Mouse (Mus musculus) MEL (cell line): ENCODE measurements around the gene Dag1. TPM values are rescaled to one million over a fixed set of nuclear protein-coding genes. Genes with fewer than 3 reads are reported as not detected.

Source experiments
- DNase-seq: peaks from one replicate; pipeline ENCODE4 v3.0.0; 2011; ENCODE audit warnings: low read depth, low spot score
- H3K27ac ChIP-seq: 2 replicates; pipeline ENCODE4 v1.5.1; 2012; ENCODE audit warnings: low read depth, mild to moderate bottlenecking, control low read depth, low read length, moderate library complexity; ENCODE audit not compliant: control insufficient read depth
- H3K27me3 ChIP-seq, 2 experiments: fragments of 150-350 bp in 1 of 2; sonication (generic) in 1 of 2; 2 replicates each; pipeline ENCODE4 v1.6.1; 2012; ENCODE audit warnings: low read length in 2 of 2, mild to moderate bottlenecking in 2 of 2, improper control_type of control experiment in 1 of 2, moderate library complexity in 1 of 2; ENCODE audit not compliant: insufficient read depth in 2 of 2, control insufficient read depth in 1 of 2
- H3K36me3 ChIP-seq, 2 experiments: 2 replicates each; pipeline ENCODE4 v1.6.1; 2012 to 2014; ENCODE audit warnings: low read length in 2 of 2, improper control_type of control experiment in 1 of 2, inconsistent platforms in 1 of 2, mild to moderate bottlenecking in 1 of 2; ENCODE audit not compliant: insufficient read depth in 2 of 2, control insufficient read depth in 1 of 2
- H3K4me1 ChIP-seq, 2 experiments: fragments of 150-350 bp in 1 of 2; sonication (generic) in 1 of 2; 2 replicates each; pipeline ENCODE4 v1.6.1; 2012; ENCODE audit warnings: low read length in 2 of 2, improper control_type of control experiment in 1 of 2, mild to moderate bottlenecking in 1 of 2; ENCODE audit not compliant: insufficient read depth in 2 of 2, control insufficient read depth in 1 of 2
- H3K4me3 ChIP-seq, 2 experiments: fragments of 150-350 bp in 1 of 2; sonication (generic) in 1 of 2; 2 replicates each; pipeline ENCODE4 v1.5.1; 2012; ENCODE audit warnings: low read depth in 2 of 2, low read length in 2 of 2, mild to moderate bottlenecking in 2 of 2, moderate library complexity in 2 of 2, control low read depth in 1 of 2, improper control_type of control experiment in 1 of 2; ENCODE audit not compliant: control insufficient read depth in 1 of 2, insufficient read depth in 1 of 2
- H3K79me2 ChIP-seq: 2 replicates; pipeline ENCODE4 v1.6.1; 2012; ENCODE audit warnings: mild to moderate bottlenecking, low read length, moderate library complexity; ENCODE audit not compliant: control insufficient read depth, poor library complexity, insufficient read depth
- H3K9ac ChIP-seq: 2 replicates; pipeline ENCODE4 v1.6.1; 2012; ENCODE audit warnings: low read depth, mild to moderate bottlenecking, control low read depth, low read length, moderate library complexity; ENCODE audit not compliant: control insufficient read depth, poor library complexity, severe bottlenecking
- H3K9me3 ChIP-seq: fragments of 150-350 bp; sonication (generic); replicated peaks from 2 replicates; pipeline ENCODE4 v1.6.1; 2012; ENCODE audit warnings: mild to moderate bottlenecking, low read length, improper control_type of control experiment, moderate library complexity; ENCODE audit not compliant: insufficient read depth
- BHLHE40 ChIP-seq: IDR thresholded peaks from 2 replicates; pipeline ENCODE4 v1.6.1; 2012; ENCODE audit warnings: low read depth, mild to moderate bottlenecking, inconsistent platforms, low read length, improper control_type of control experiment, borderline replicate concordance
- CHD1 ChIP-seq: IDR thresholded peaks from 2 replicates; pipeline ENCODE4 v1.6.1; 2012; ENCODE audit warnings: low read depth, mild to moderate bottlenecking, inconsistent platforms, low read length, improper control_type of control experiment
- CHD2 ChIP-seq: IDR thresholded peaks from 2 replicates; pipeline ENCODE4 v1.6.1; 2011; ENCODE audit warnings: low read length, improper control_type of control experiment
- E2F4 ChIP-seq: IDR thresholded peaks from 2 replicates; pipeline ENCODE4 v1.6.1; 2011; ENCODE audit warnings: low read depth, low read length, improper control_type of control experiment, borderline replicate concordance
- ELF1 ChIP-seq: IDR thresholded peaks from 2 replicates; pipeline ENCODE4 v1.6.1; 2014; ENCODE audit warnings: low read depth, mild to moderate bottlenecking, inconsistent platforms, low read length, improper control_type of control experiment, moderate library complexity
- EP300 ChIP-seq, 2 experiments: IDR thresholded peaks; 2 replicates each; pipeline ENCODE4 v1.6.1; 2011; ENCODE audit warnings: improper control_type of control experiment in 2 of 2, low read length in 2 of 2, low read depth in 1 of 2, mild to moderate bottlenecking in 1 of 2
- ETS1 ChIP-seq: IDR thresholded peaks from 2 replicates; pipeline ENCODE4 v1.6.1; 2012; ENCODE audit warnings: low read depth, mild to moderate bottlenecking, inconsistent platforms, low read length, improper control_type of control experiment, moderate library complexity
- GABPA ChIP-seq: IDR thresholded peaks from 2 replicates; pipeline ENCODE4 v1.6.1; 2012; ENCODE audit warnings: low read depth, mild to moderate bottlenecking, inconsistent platforms, low read length, improper control_type of control experiment, moderate library complexity
- GATA1 ChIP-seq: IDR thresholded peaks from 2 replicates; pipeline ENCODE4 v1.6.1; 2011; ENCODE audit warnings: low read depth, low read length, improper control_type of control experiment
- KAT2A ChIP-seq: conservative IDR thresholded peaks from 2 replicates; pipeline ENCODE4 v1.6.1; 2012; ENCODE audit warnings: low read depth, low read length, improper control_type of control experiment, inconsistent platforms
- MAFK ChIP-seq: IDR thresholded peaks from 2 replicates; pipeline ENCODE4 v1.6.1; 2011; ENCODE audit warnings: low read depth, mild to moderate bottlenecking, low read length, improper control_type of control experiment, borderline replicate concordance
- MAX ChIP-seq: IDR thresholded peaks from 2 replicates; pipeline ENCODE4 v1.6.1; 2011; ENCODE audit warnings: low read length, improper control_type of control experiment
- MEF2A ChIP-seq: IDR thresholded peaks from 2 replicates; pipeline ENCODE4 v1.6.1; 2014; ENCODE audit warnings: low read depth, mild to moderate bottlenecking, inconsistent platforms, low read length, improper control_type of control experiment; ENCODE audit not compliant: poor library complexity, insufficient replicate concordance, severe bottlenecking; ENCODE audit errors: extremely low read depth
- MXI1 ChIP-seq: IDR thresholded peaks from 2 replicates; pipeline ENCODE4 v1.6.1; 2011; ENCODE audit warnings: mild to moderate bottlenecking, low read depth, low read length, improper control_type of control experiment
- MYB ChIP-seq: IDR thresholded peaks from 2 replicates; pipeline ENCODE4 v1.6.1; 2011; ENCODE audit warnings: mild to moderate bottlenecking, low read depth, low read length, improper control_type of control experiment
- MYC ChIP-seq: IDR thresholded peaks from 2 replicates; pipeline ENCODE4 v1.6.1; 2011; ENCODE audit warnings: low read depth, mild to moderate bottlenecking, low read length, improper control_type of control experiment, moderate library complexity
- NELFE ChIP-seq: IDR thresholded peaks from 2 replicates; pipeline ENCODE4 v1.6.1; 2011; ENCODE audit warnings: low read depth, low read length, improper control_type of control experiment
- NRF1 ChIP-seq: IDR thresholded peaks from 2 replicates; pipeline ENCODE4 v1.6.1; 2014; ENCODE audit warnings: low read depth, mild to moderate bottlenecking, inconsistent platforms, low read length, improper control_type of control experiment, moderate library complexity; ENCODE audit not compliant: poor library complexity, insufficient read depth, severe bottlenecking
- POLR2A ChIP-seq, 2 experiments: IDR thresholded peaks; 2 replicates each; pipeline ENCODE4 v1.6.1; 2011 to 2012; ENCODE audit warnings: low read length in 2 of 2, mild to moderate bottlenecking in 2 of 2, control low read depth in 1 of 2, improper control_type of control experiment in 1 of 2, low read depth in 1 of 2, moderate library complexity in 1 of 2; ENCODE audit not compliant: control insufficient read depth in 1 of 2, insufficient read depth in 1 of 2, poor library complexity in 1 of 2
- POLR2AphosphoS2 ChIP-seq: IDR thresholded peaks from 2 replicates; pipeline ENCODE4 v1.6.1; 2011; ENCODE audit warnings: low read length, improper control_type of control experiment
- POLR2AphosphoS5 ChIP-seq: IDR thresholded peaks from 2 replicates; pipeline ENCODE4 v1.6.1; 2012; ENCODE audit warnings: low read depth, borderline replicate concordance, mild to moderate bottlenecking, inconsistent platforms, low read length, moderate library complexity, mixed read lengths
- RCOR1 ChIP-seq: IDR thresholded peaks from 2 replicates; pipeline ENCODE4 v1.6.1; 2012; ENCODE audit warnings: low read depth, mild to moderate bottlenecking, inconsistent platforms, low read length, improper control_type of control experiment
- SIN3A ChIP-seq: IDR thresholded peaks from 2 replicates; pipeline ENCODE4 v1.6.1; 2012; ENCODE audit warnings: low read length, improper control_type of control experiment, inconsistent platforms
- SMC3 ChIP-seq: IDR thresholded peaks from 2 replicates; pipeline ENCODE4 v1.6.1; 2011; ENCODE audit warnings: low read depth, low read length, improper control_type of control experiment
- TAL1 ChIP-seq: IDR thresholded peaks from 2 replicates; pipeline ENCODE4 v1.6.1; 2012; ENCODE audit warnings: mild to moderate bottlenecking, inconsistent platforms, low read length, moderate library complexity, mixed read lengths
- TCF12 ChIP-seq: IDR thresholded peaks from 2 replicates; pipeline ENCODE4 v1.6.1; 2014; ENCODE audit warnings: low read depth, mild to moderate bottlenecking, inconsistent platforms, low read length, improper control_type of control experiment, moderate library complexity
- USF1 ChIP-seq: IDR thresholded peaks from 2 replicates; pipeline ENCODE4 v1.6.1; 2014; ENCODE audit warnings: low read depth, mild to moderate bottlenecking, inconsistent platforms, low read length, improper control_type of control experiment, moderate library complexity
- USF2 ChIP-seq, 2 experiments: IDR thresholded peaks; 2 replicates each; pipeline ENCODE4 v1.6.1; 2011 to 2012; ENCODE audit warnings: improper control_type of control experiment in 2 of 2, low read length in 2 of 2, borderline replicate concordance in 1 of 2, inconsistent platforms in 1 of 2, low read depth in 1 of 2, mild to moderate bottlenecking in 1 of 2; ENCODE audit not compliant: insufficient read depth in 1 of 2
- ZC3H11A ChIP-seq: IDR thresholded peaks from 2 replicates; pipeline ENCODE4 v1.6.1; 2012; ENCODE audit warnings: low read depth, mild to moderate bottlenecking, inconsistent platforms, low read length, improper control_type of control experiment
- ZNF384 ChIP-seq: IDR thresholded peaks from 2 replicates; pipeline ENCODE4 v1.6.1; 2012; ENCODE audit warnings: low read depth, mild to moderate bottlenecking, inconsistent platforms, low read length, improper control_type of control experiment
- polyA plus RNA-seq, 2 experiments: library from polyadenylated mRNA; stranded (reverse) in 1 of 2; unstranded in 1 of 2; fragments of >175 nt in 1 of 2; fragments of >200 nt in 1 of 2; gene quantifications; 2 replicates each; pipeline versions ENCODE4 v1.2.1 to v1.2.4; 2012; ENCODE audit warnings: low replicate concordance in 2 of 2, low read depth in 1 of 2; ENCODE audit not compliant: insufficient read length in 2 of 2, insufficient read depth in 1 of 2, missing spikeins in 1 of 2
- total RNA-seq: library from RNA; depleted of rRNA; stranded (reverse); fragments of 300-350 nt; gene quantifications from 2 replicates; pipeline ENCODE4 v1.2.3, GENCODE M21; 2012

The Dag1 gene
- total and polyA plus RNA-seq, 3 experiments: 7.8 to 27.6 TPM; not detected in 1

- TF ChIP-seq KAT2A (no peak), GABPA (no peak), MYC (0 out of 2 replicates have a peak, but pooled peaks have one; percentile 23), POLR2AphosphoS2 (no peak), ZNF384 (0 out of 2 replicates have a peak, but pooled peaks have one; percentile 22), ZC3H11A (peak; percentile 66), EP300 (IDR thresholded peaks at IDR 0.05; ENCODE audit: low read depth in 1 of 2, low read length in 2 of 2) (peak in 1 of 2 experiments; percentile 22; a peak in 2 of 4 replicates), SMC3 (peak; percentile 84), TCF12 (peak; percentile 17; the same call in 1 of the 2 replicates), CHD2 (no peak), MYB (no peak), MAFK (no peak), NRF1 (peak; percentile 35; the same call in 1 of the 2 replicates), USF2 (IDR thresholded peaks at IDR 0.05; ENCODE audit: borderline replicate concordance in 1 of 2, insufficient read depth in 1 of 2, low read depth in 1 of 2, low read length in 2 of 2) (no peak), GATA1 (no peak), SIN3A (peak; percentile 83), POLR2AphosphoS5 (no peak), CHD1 (no peak), TAL1 (no peak), NELFE (0 out of 2 replicates have a peak, but pooled peaks have one; percentile 32), MXI1 (peak; percentile 62), ELF1 (peak; percentile 81)
- TF ChIP-seq, all 39 proteins: peak for 19
Observed at GRCm38 (mm10) chr9:108201160-108201559, 62.6 kb downstream of the Dag1 start (continued).

DNA sequence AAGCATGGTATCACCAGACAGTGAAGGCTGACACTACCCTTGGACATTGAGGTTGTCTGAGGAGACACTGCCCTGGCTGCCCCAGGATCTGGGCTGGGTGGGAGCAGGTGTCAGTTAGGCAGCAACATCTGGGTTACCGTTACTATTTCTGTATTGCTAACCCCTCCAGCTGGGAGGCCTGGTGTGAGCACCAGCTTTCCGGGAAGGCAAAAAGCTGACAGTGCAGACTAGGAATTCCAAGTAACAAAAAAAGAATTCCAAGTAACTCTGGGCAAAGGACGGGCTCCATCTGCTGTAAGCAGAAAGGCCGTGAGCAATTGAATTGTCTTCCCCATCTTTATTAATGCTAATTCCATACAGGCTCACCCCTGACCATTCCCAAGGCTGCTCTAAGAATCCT is 65.1 kb downstream of the Dag1 start:
- Histone ChIP-seq H3K4me1 (peaks cover 3 to 8% of the 10 kb centered on the region in 2 experiments; a peak in 3 of 4 replicates), H3K36me3 (no peaks in the 10 kb centered on the region; a peak in 1 of 4 replicates), H3K27me3 (peaks cover 1 to 3% of the 10 kb centered on the region in 2 experiments; a peak in 3 of 4 replicates), H3K4me3 (no peak overlapping the region), H3K27ac (no peak overlapping the region), H3K9ac (no peak overlapping the region), H3K79me2 (no peaks in the 10 kb centered on the region), H3K9me3 (no peaks in the 10 kb centered on the region)
- no peak for TF ChIP-seq MEF2A
- TF ChIP-seq ETS1: no peak
- TF ChIP-seq POLR2A (IDR thresholded peaks at IDR 0.05; ENCODE audit: control insufficient read depth in 1 of 2, insufficient read depth in 1 of 2, low read depth in 1 of 2, low read length in 2 of 2, poor library complexity in 1 of 2): no peak
- TF ChIP-seq USF1: no peak
- TF ChIP-seq TCF12: no peak
- no peak for TF ChIP-seq BHLHE40
- no peak for TF ChIP-seq ELF1
- no peak for TF ChIP-seq CHD1
- no peak for TF ChIP-seq E2F4
- no peak for TF ChIP-seq MAX
- no peak for TF ChIP-seq RCOR1
- no peak for TF ChIP-seq ZNF384
- TF ChIP-seq GATA1: no peak
- no peak for TF ChIP-seq POLR2AphosphoS2
- TF ChIP-seq MYB: no peak
- no peak for DNase-seq
